Mouse (Mus musculus) bone marrow macrophage, adult 2 months (primary cell): Measurements from ENCODE around the gene Golt1a.

Experiments used
- CTCF ChIP-seq: IDR thresholded peaks from 2 replicates; pipeline ENCODE4 v1.5.1; 2012; ENCODE audit warnings: low read depth, mild to moderate bottlenecking, low read length, moderate library complexity
- POLR2A ChIP-seq: IDR thresholded peaks from 2 replicates; pipeline ENCODE4 v1.6.1; 2012; ENCODE audit warnings: mild to moderate bottlenecking, low read depth, low read length, borderline replicate concordance

DNA sequence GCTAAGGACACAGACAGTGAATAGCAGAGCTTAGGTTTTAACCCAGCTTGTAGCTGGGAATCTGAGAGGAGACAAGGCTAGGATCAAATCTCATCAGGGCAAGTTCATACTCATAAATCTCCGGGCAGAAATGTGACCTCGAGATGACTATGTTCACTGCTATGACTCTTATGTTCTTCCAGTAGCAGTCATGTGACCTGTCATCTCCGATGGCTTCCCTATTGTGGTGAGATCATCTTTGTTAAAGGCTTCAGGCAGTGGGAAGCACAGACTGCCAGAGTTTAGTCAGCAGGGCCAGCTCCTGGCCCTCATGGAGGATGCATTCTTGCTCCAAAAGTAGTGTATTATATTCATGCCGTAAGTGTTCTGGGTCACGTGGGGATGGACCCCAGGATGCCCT lies 32.6 kb upstream of the Golt1a start:
- TF ChIP-seq CTCF (no peak), POLR2A (no peak)
